Comparison of ENCODE assay signal across 16 mouse cellular contexts in genomic region chr12:16231093-16231492, GRCm38 (mm10).
DNase-seq lines count a peak whose midpoint lies in the region; ATAC-seq and TF ChIP-seq lines count a peak whose summit lies in the region.
"Had no signal": no experiment of that assay in that cellular context is flagged by ENCODE, and none has a peak within 500 bp of the region (broad histone marks: within the 10 kb centered on the region; RNA-seq: fewer than 3 reads in every experiment).

No protein-coding gene starts in this region.

- peak; percentile 73 for TF ChIP-seq RAD21 in MEL (IDR thresholded peaks at IDR 0.05; ENCODE audit: low read depth, low read length)

- no peak overlapping the region for H3K9ac ChIP-seq in intestine, postnatal 0 days (ENCODE audit: low read depth, low read length)
- no peak overlapping the region for H3K9ac ChIP-seq in intestine, embryonic 16.5 days (ENCODE audit: low read depth, low read length)
- no peak overlapping the region for H3K9ac ChIP-seq in MEL (ENCODE audit: control insufficient read depth, low read depth, low read length, poor library complexity, severe bottlenecking)
- H3K9ac ChIP-seq: heart, embryonic 12.5 days; hindbrain, embryonic 14.5 days; liver, embryonic 14.5 days; neural tube, embryonic 12.5 days had no signal

- no peak for ATAC-seq in intestine, postnatal 0 days
- ATAC-seq in intestine, embryonic 16.5 days = no peak
- ATAC-seq in megakaryocyte progenitor cell, adult 5-6 weeks (replicated peaks; ENCODE audit: poor library complexity) = peak; percentile 85

- no peak overlapping the region for H3K27ac ChIP-seq in intestine, postnatal 0 days (ENCODE audit: low read depth, low read length)
- no peak overlapping the region for H3K27ac ChIP-seq in intestine, embryonic 16.5 days (ENCODE audit: low read length)
- no peak overlapping the region for H3K27ac ChIP-seq in MEL (ENCODE audit: control insufficient read depth, low read depth, low read length)
- H3K27ac ChIP-seq: hindbrain, embryonic 14.5 days; liver, embryonic 14.5 days; midbrain, embryonic 10.5 days; neural tube, embryonic 12.5 days had no signal

- DNase-seq in 416B (ENCODE audit: low read depth) (peak; percentile 8), MEL (ENCODE audit: low read depth, low spot score) (peak; percentile 52)
- DNase-seq in frontal cortex, postnatal 14 days (ENCODE audit: low spot score in 2 of 2) = no peak
- DNase-seq in cerebellum, adult 11 months = no peak
- no peak for DNase-seq in adrenal gland, adult 18-20 months (ENCODE audit: low spot score in 2 of 2)
- DNase-seq: cerebellum, adult 18-20 months; kidney, postnatal 4 days; right cerebral cortex, postnatal 14 days had no signal

- no peaks in the 10 kb centered on the region for H3K36me3 ChIP-seq in intestine, postnatal 0 days (ENCODE audit: control insufficient read depth, insufficient read depth)
- no peaks in the 10 kb centered on the region for H3K36me3 ChIP-seq in intestine, embryonic 16.5 days (ENCODE audit: control insufficient read depth, insufficient read depth, low read length)
- peaks cover 0 to 2% of the 10 kb centered on the region in 2 experiments; a peak in 2 of 4 replicates for H3K36me3 ChIP-seq in MEL (ENCODE audit: control insufficient read depth in 1 of 2, insufficient read depth in 2 of 2, low read length in 2 of 2)
- H3K36me3 ChIP-seq: heart, embryonic 12.5 days; midbrain, embryonic 10.5 days; neural tube, embryonic 12.5 days had no signal

- no peak for TF ChIP-seq EP300 in MEL (IDR thresholded peaks at IDR 0.05; ENCODE audit: low read depth in 1 of 2, low read length in 2 of 2)

- peak; percentile 34 for TF ChIP-seq CTCF in intestine, postnatal 0 days (IDR thresholded peaks at IDR 0.05; ENCODE audit: low read depth)
- peak; percentile 5 to 54 (median 6); a peak in 3 of 6 replicates for TF ChIP-seq CTCF in MEL (IDR thresholded peaks at IDR 0.05 in 2 of 3, conservative IDR thresholded peaks at IDR 0.05 in 1 of 3; ENCODE audit: control insufficient read depth in 1 of 3, insufficient read depth in 1 of 3, low read depth in 2 of 3, low read length in 3 of 3, poor library complexity in 1 of 3, severe bottlenecking in 1 of 3)

- WGBS in intestine, postnatal 0 days = 76% methylated on average over 2 of the region's 2 CpGs
- WGBS in intestine, embryonic 16.5 days = 75% methylated on average over 2 of the region's 2 CpGs

- H3K79me2 ChIP-seq in MEL (ENCODE audit: control insufficient read depth, insufficient read depth, low read length, poor library complexity) = no peaks in the 10 kb centered on the region

- no peaks in the 10 kb centered on the region for H3K9me3 ChIP-seq in intestine, postnatal 0 days (ENCODE audit: control insufficient read depth)
- H3K9me3 ChIP-seq in intestine, embryonic 16.5 days (ENCODE audit: control insufficient read depth, low read length) = no peaks in the 10 kb centered on the region
- no peaks in the 10 kb centered on the region for H3K9me3 ChIP-seq in MEL (replicated peaks; ENCODE audit: insufficient read depth, low read length)
- H3K9me3 ChIP-seq: heart, embryonic 12.5 days; midbrain, embryonic 10.5 days; neural tube, embryonic 12.5 days had no signal

- no peak overlapping the region for H3K4me2 ChIP-seq in intestine, postnatal 0 days (replicated peaks; ENCODE audit: low read depth)
- no peak overlapping the region for H3K4me2 ChIP-seq in intestine, embryonic 16.5 days (ENCODE audit: low read depth, low read length)
- H3K4me2 ChIP-seq: heart, embryonic 12.5 days; hindbrain, embryonic 14.5 days; neural tube, embryonic 12.5 days had no signal

- TF ChIP-seq POLR2A in MEL (IDR thresholded peaks at IDR 0.05; ENCODE audit: control insufficient read depth in 1 of 2, insufficient read depth in 1 of 2, low read depth in 1 of 2, low read length in 2 of 2, poor library complexity in 1 of 2) = no peak

- H3K27me3 ChIP-seq in intestine, postnatal 0 days (replicated peaks; ENCODE audit: control insufficient read depth, insufficient read depth, low read length) = no peaks in the 10 kb centered on the region
- no peaks in the 10 kb centered on the region for H3K27me3 ChIP-seq in intestine, embryonic 16.5 days (replicated peaks; ENCODE audit: control insufficient read depth, insufficient read depth, low read length)
- no peaks in the 10 kb centered on the region for H3K27me3 ChIP-seq in MEL (ENCODE audit: control insufficient read depth in 1 of 2, insufficient read depth in 2 of 2, low read length in 2 of 2)
- H3K27me3 ChIP-seq: heart, embryonic 12.5 days; neural tube, embryonic 12.5 days had no signal

- no peak overlapping the region for H3K4me3 ChIP-seq in intestine, postnatal 0 days (ENCODE audit: low read depth, low read length)
- no peak overlapping the region for H3K4me3 ChIP-seq in intestine, embryonic 16.5 days (ENCODE audit: low read length)
- H3K4me3 ChIP-seq in MEL (ENCODE audit: control insufficient read depth in 1 of 2, insufficient read depth in 1 of 2, low read depth in 2 of 2, low read length in 2 of 2) = no peak overlapping the region
- H3K4me3 ChIP-seq: heart, embryonic 12.5 days; midbrain, embryonic 10.5 days; neural tube, embryonic 12.5 days had no signal

- H3K4me1 ChIP-seq in intestine, postnatal 0 days (replicated peaks; ENCODE audit: control insufficient read depth, insufficient read depth, low read length) = no peaks in the 10 kb centered on the region
- no peaks in the 10 kb centered on the region for H3K4me1 ChIP-seq in intestine, embryonic 16.5 days (ENCODE audit: control insufficient read depth, insufficient read depth, low read length)
- peaks cover 0 to 3% of the 10 kb centered on the region in 2 experiments; a peak in 2 of 4 replicates for H3K4me1 ChIP-seq in MEL (ENCODE audit: control insufficient read depth in 1 of 2, insufficient read depth in 2 of 2, low read length in 2 of 2)
- H3K4me1 ChIP-seq: heart, embryonic 12.5 days; midbrain, embryonic 10.5 days; neural tube, embryonic 12.5 days had no signal

TF ChIP-seq in MEL, 35 proteins besides CTCF, POLR2A, EP300 and RAD21:
- TF ChIP-seq ZC3H11A (IDR thresholded peaks at IDR 0.05; ENCODE audit: low read depth, low read length) = peak; percentile 83
- TF ChIP-seq SMC3 (IDR thresholded peaks at IDR 0.05; ENCODE audit: low read depth, low read length) = peak; percentile 81
- TF ChIP-seq MYB (IDR thresholded peaks at IDR 0.05; ENCODE audit: low read depth, low read length) = no peak
- TF ChIP-seq TBP (IDR thresholded peaks at IDR 0.05; ENCODE audit: low read depth, low read length) = no peak
- no peak for TF ChIP-seq MEF2A (IDR thresholded peaks at IDR 0.05; ENCODE audit: extremely low read depth, insufficient replicate concordance, low read depth, low read length, poor library complexity, severe bottlenecking)

Comparison
In these comparisons a context has a peak if more than half of its experiments do, and no peak if none do; other contexts are left out.
1. DNase-seq: peak in 416B (single experiment) and MEL (single experiment); none in frontal cortex, postnatal 14 days (0 of 2), cerebellum, adult 11 months (single experiment) and adrenal gland, adult 18-20 months (0 of 2).